Comparison of ENCODE assay signal across 16 mouse cellular contexts in genomic region chr3:37292654-37293053, GRCm38 (mm10). TPM values are rescaled to one million over a fixed set of nuclear protein-coding genes. Genes with fewer than 3 reads are reported as not detected.
"Had no signal": no experiment of that assay in that cellular context is flagged by ENCODE, and none has a peak within 500 bp of the region (broad histone marks: within the 10 kb centered on the region; RNA-seq: fewer than 3 reads in every experiment).

No protein-coding gene starts in this region.

- DNase-seq: gastrocnemius, postnatal 14 days; gastrocnemius, postnatal 36 days; heart, adult 18-20 months; heart, postnatal 10 days; heart, postnatal 36 days; kidney, adult 18-20 months; kidney, adult 8-10 months; kidney, postnatal 10 days; kidney, postnatal 25 days; kidney, postnatal 4 days; left cerebral cortex, postnatal 4 days had no signal

- ATAC-seq: hindbrain, embryonic 16.5 days; intestine, embryonic 15.5 days; intestine, postnatal 0 days; liver, embryonic 12.5 days had no signal

RNA-seq across cellular contexts. Expression of gene Cetn4, which starts 19.9 kb away (rescaled TPM):
- polyA plus RNA-seq: liver, adult 2 months had no signal
